Mouse (Mus musculus): Measurements from ENCODE around the gene Abr.

GRCm38 (mm10) chr11:76405626-76406264 lies 216.4 kb downstream of the Abr start:
- TF ChIP-seq POLR2A (IDR thresholded peaks at IDR 0.05; ENCODE audit: borderline replicate concordance, extremely low read depth, insufficient read depth, insufficient read length, poor library complexity, severe bottlenecking) = no peak
- no peak for TF ChIP-seq CTCF (IDR thresholded peaks at IDR 0.05; ENCODE audit: borderline replicate concordance, extremely low read depth, insufficient read depth, insufficient read length)

Data from brain, embryonic 14.5 days (tissue).